Mouse (Mus musculus): ENCODE measurements at regions not wholly inside any gene's neighbourhood (a gene's known extent, or its start where the extent isn't known, plus 50 kb on each side); places are given as distances from the start of the nearest gene placed in this dataset.

DNA sequence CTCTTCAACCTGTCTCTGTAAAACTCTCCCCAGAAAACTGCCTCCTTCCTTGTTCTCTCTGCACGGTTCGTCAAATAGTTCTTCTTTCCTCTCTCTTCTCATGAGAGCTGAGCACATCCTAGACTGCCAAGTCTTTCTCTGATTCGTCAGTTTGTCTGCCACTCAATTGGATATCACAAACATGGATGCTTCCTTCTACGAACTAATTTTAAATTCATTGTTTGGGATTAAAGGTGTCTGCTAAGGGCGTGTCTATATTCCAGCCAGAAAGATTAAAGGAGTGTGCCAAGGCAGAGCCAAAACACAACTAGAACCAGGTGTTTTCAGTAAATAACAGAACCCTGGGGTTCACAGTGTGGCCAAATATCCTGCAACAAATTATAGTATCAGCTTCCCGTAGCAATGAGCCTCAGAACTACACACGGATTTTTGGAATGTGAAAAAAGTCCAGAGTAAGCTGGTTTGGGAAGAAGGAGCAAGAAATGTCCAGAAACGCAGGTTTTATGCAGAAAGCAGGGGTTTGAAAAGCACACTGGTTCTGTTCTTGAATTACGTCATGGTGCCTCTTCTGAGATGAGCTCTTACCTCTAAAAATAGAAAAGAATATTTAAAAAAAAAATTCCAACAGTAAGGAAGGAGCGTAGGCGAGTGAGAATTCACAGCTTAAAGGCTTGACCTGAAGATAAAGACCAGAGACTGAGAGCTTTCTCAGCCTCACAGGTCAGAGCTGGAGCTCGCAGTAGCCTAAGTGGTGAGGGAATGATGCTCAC lies 206.0 kb upstream of the Jmjd1c start:
- Histone ChIP-seq H3K4me3 (ENCODE audit: low read length) (no peak overlapping the region), H3K9me3 (ENCODE audit: control insufficient read depth, low read length) (no peaks in the 10 kb centered on the region), H3K27me3 (replicated peaks; ENCODE audit: control insufficient read depth, insufficient read depth, low read length) (no peaks in the 10 kb centered on the region; the same call in 1 of the 2 replicates), H3K9ac (ENCODE audit: low read depth, low read length) (no peak overlapping the region), H3K36me3 (ENCODE audit: control insufficient read depth, insufficient read depth, low read length) (no peaks in the 10 kb centered on the region), H3K4me2 (ENCODE audit: low read depth, low read length) (no peak overlapping the region), H3K27ac (ENCODE audit: low read length) (no peak overlapping the region), H3K4me1 (ENCODE audit: control insufficient read depth, insufficient read depth, low read length) (no peaks in the 10 kb centered on the region)
- ATAC-seq, result no peak
- WGBS, result 74% methylated on average over 12 of the region's 12 CpGs

DNA sequence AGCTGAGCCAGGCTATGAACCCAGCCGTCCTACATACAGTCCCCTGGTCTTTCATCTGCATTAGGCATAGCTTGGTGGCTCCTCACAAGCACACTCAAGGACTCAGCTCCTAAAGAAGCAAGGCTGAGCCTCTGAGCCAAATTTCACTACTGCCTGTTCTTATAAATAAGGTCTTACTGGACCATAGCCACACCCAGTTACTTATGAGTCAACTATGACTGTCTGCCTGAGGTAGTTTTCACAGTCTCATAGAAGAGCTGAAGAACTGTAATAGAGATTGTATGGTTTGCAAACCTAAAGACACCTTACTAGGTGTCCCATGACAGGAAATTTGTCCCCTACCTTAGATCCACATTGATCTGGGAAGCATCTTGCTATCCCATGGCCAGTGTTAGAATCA lies 204.1 kb upstream of the Jmjd1c start:
- no peaks in the 10 kb centered on the region for H3K9me3 ChIP-seq (ENCODE audit: control insufficient read depth, low read length)
- 89% methylated on average over 1 of the region's 1 CpGs for WGBS
- ATAC-seq, result no peak

DNA sequence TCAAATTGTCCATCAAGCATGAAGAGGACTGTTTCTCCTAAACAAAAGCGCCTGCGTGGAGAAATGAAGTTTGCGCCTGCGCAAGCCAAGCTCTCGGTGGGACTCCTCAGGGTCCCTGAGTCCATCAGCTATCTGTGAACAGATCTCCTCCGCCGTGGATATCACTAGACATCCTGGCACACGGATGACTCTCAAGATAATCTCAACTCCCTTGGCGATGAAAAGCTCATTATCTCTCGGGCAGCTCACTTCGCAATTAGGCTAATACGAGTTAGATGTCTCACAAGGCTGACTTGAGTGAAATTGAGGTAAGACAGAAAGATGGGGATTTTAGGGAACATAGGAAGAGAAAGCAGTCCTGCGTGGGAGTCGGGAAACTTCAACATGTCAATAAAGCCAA lies 202.1 kb upstream of the Jmjd1c start:
- Histone ChIP-seq H3K4me1 (ENCODE audit: control insufficient read depth, insufficient read depth, low read length) (no peaks in the 10 kb centered on the region), H3K9ac (ENCODE audit: low read depth, low read length) (no peak overlapping the region), H3K27ac (ENCODE audit: low read length) (no peak overlapping the region), H3K4me2 (ENCODE audit: low read depth, low read length) (no peak overlapping the region), H3K4me3 (ENCODE audit: low read length) (no peak overlapping the region), H3K9me3 (ENCODE audit: control insufficient read depth, low read length) (no peaks in the 10 kb centered on the region), H3K36me3 (ENCODE audit: control insufficient read depth, insufficient read depth, low read length) (no peaks in the 10 kb centered on the region), H3K27me3 (replicated peaks; ENCODE audit: control insufficient read depth, insufficient read depth, low read length) (no peaks in the 10 kb centered on the region; the same call in 1 of the 2 replicates)
- WGBS, result 88% methylated on average over 14 of the region's 14 CpGs
- no peak for ATAC-seq

More for the DNA sequence above, 204.1 kb upstream of the Jmjd1c start:
- Histone ChIP-seq H3K27ac (ENCODE audit: low read length) (no peak overlapping the region), H3K9ac (ENCODE audit: low read depth, low read length) (no peak overlapping the region), H3K36me3 (ENCODE audit: control insufficient read depth, insufficient read depth, low read length) (no peaks in the 10 kb centered on the region), H3K4me1 (ENCODE audit: control insufficient read depth, insufficient read depth, low read length) (no peaks in the 10 kb centered on the region), H3K27me3 (replicated peaks; ENCODE audit: control insufficient read depth, insufficient read depth, low read length) (no peaks in the 10 kb centered on the region; the same call in 1 of the 2 replicates), H3K4me3 (ENCODE audit: low read length) (no peak overlapping the region), H3K4me2 (ENCODE audit: low read depth, low read length) (no peak overlapping the region)

DNA sequence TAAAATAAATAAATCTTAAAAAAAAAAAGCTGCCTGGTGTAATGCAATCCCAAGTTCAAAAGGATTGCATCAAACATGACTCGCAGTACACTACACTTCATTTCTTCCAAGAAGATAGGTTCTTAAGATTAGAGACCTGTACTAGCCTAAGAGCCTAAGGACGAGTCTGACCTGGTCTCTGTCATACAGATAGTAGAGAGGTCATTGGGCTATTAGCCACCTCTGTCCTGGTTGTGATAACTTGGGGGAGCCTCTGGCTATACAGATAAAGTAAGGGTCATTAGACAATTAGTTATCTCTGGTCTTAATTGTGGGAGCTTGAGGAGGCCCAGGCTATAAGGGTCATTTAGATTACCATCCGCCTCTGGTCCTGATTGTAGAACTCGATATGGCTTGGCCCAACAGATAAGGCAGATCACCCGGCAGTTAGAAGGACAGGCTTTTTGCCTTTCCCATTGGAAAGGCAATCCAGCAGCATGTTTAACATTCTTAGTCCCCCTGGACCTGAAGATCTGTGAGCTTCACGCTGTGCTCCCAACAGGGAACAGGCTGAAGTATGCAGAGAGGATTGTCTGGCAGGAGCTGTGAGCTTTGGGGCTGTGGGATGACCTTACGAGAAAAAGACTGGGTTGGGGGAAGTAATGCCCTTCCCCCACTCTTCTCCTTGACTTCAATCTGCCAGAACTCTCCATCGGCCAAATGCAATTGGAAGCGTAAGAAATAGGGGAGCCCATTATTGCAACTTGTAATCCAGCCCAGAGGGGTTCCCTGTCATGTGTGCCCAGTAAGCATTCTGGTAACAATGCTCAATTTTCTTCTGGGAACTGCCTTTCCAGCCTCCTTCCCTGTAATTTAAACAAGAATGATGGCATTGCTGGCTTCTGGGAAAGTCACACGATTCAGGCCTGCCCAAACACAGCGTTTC lies 199.0 kb upstream of the Jmjd1c start:
- ATAC-seq, result no peak
- no peak overlapping the region for H3K4me2 ChIP-seq (ENCODE audit: low read depth, low read length)
- WGBS, result 38% methylated on average over 11 of the region's 11 CpGs
- H3K27me3 ChIP-seq (replicated peaks; ENCODE audit: control insufficient read depth, insufficient read depth, low read length), result no peaks in the 10 kb centered on the region
- H3K9me3 ChIP-seq (ENCODE audit: control insufficient read depth, low read length), result no peaks in the 10 kb centered on the region
- no peak overlapping the region for H3K9ac ChIP-seq (ENCODE audit: low read depth, low read length)
- H3K4me3 ChIP-seq (ENCODE audit: low read length), result no peak overlapping the region
- H3K4me1 ChIP-seq (ENCODE audit: control insufficient read depth, insufficient read depth, low read length), result 0 out of 2 replicates have a peak, but pooled peaks cover 4% of the 10 kb centered on the region
- H3K36me3 ChIP-seq (ENCODE audit: control insufficient read depth, insufficient read depth, low read length), result no peaks in the 10 kb centered on the region
- no peak overlapping the region for H3K27ac ChIP-seq (ENCODE audit: low read length)

DNA sequence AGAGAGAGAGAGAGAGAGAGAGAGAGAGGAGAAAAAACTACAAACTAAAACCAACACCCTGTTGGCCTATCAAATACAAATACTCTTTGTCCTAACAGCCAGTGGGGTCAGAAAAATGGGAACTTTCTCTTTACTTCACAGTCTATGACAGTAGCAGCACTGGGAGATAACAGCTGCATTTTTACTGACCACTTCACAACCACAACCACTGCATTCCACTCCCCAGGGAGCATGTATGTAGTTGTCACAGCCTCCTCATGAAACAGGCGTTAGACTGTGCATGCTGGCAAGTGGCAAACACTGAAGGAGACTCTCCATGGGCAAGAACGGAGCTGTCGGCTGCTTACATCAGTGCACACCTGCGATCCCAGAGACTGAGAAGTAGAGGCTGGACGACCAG lies 196.2 kb upstream of the Jmjd1c start:
- no peak overlapping the region for H3K4me2 ChIP-seq (ENCODE audit: low read depth, low read length)
- H3K9me3 ChIP-seq (ENCODE audit: control insufficient read depth, low read length), result no peaks in the 10 kb centered on the region
- ATAC-seq, result no peak

DNA sequence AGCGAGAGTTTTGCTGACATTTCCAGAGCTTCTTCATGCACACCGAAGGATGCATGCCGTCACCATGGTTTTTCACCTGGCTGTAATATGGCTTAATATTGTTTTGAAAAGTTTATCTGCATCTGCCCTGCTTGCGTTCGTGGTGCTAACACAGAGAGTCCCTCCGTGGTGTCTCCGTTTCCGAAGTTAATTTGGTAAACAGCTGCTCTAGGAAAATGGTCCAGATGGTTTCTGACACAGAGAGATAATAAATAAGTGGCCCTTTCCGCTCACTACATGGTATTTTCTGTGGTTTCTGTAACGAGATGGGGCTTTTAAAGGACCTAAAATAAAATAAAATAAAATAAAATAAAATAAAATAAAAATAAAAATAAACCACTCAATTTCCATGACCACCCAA lies 195.1 kb upstream of the Jmjd1c start:
- Histone ChIP-seq H3K9ac (ENCODE audit: low read depth, low read length) (no peak overlapping the region), H3K27me3 (replicated peaks; ENCODE audit: control insufficient read depth, insufficient read depth, low read length) (no peaks in the 10 kb centered on the region), H3K36me3 (ENCODE audit: control insufficient read depth, insufficient read depth, low read length) (no peaks in the 10 kb centered on the region), H3K4me1 (ENCODE audit: control insufficient read depth, insufficient read depth, low read length) (0 out of 2 replicates have a peak, but pooled peaks cover 5% of the 10 kb centered on the region), H3K4me2 (ENCODE audit: low read depth, low read length) (no peak overlapping the region), H3K4me3 (ENCODE audit: low read length) (no peak overlapping the region), H3K27ac (ENCODE audit: low read length) (no peak overlapping the region), H3K9me3 (ENCODE audit: control insufficient read depth, low read length) (no peaks in the 10 kb centered on the region)
- WGBS, result 63% methylated on average over 10 of the region's 10 CpGs
- ATAC-seq, result no peak

More for the DNA sequence above, 196.2 kb upstream of the Jmjd1c start:
- H3K9ac ChIP-seq (ENCODE audit: low read depth, low read length), result no peak overlapping the region
- no peak overlapping the region for H3K4me3 ChIP-seq (ENCODE audit: low read length)
- no peaks in the 10 kb centered on the region for H3K27me3 ChIP-seq (replicated peaks; ENCODE audit: control insufficient read depth, insufficient read depth, low read length)
- H3K27ac ChIP-seq (ENCODE audit: low read length), result no peak overlapping the region
- H3K4me1 ChIP-seq (ENCODE audit: control insufficient read depth, insufficient read depth, low read length), result 0 out of 2 replicates have a peak, but pooled peaks cover 5% of the 10 kb centered on the region
- H3K36me3 ChIP-seq (ENCODE audit: control insufficient read depth, insufficient read depth, low read length), result no peaks in the 10 kb centered on the region
- WGBS, result 89% methylated on average over 5 of the region's 5 CpGs

DNA sequence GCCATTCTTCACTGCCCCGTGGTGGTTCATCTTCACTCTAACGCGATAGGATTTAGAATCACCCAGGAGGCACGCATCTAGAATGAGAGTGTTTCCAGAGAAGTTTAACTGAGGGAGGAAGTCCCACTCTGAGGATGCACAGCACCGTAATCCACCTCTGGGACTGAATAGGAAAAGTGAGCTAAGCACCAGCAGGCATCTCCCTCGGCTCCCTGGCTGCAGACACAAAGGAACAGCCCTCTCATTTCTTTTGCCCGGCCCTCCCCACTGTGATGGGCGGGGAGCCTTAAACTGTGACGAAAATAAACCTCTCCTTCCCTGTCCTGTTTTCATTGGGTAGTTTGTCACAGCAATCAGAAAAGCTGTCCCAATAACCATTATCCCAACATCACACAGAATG lies 194.1 kb upstream of the Jmjd1c start:
- H3K27ac ChIP-seq (ENCODE audit: low read length), result no peak overlapping the region
- no peaks in the 10 kb centered on the region for H3K9me3 ChIP-seq (ENCODE audit: control insufficient read depth, low read length)
- peak overlapping the region; percentile 8 for H3K4me2 ChIP-seq (ENCODE audit: low read depth, low read length)
- H3K4me1 ChIP-seq (ENCODE audit: control insufficient read depth, insufficient read depth, low read length), result 0 out of 2 replicates have a peak, but pooled peaks cover 5% of the 10 kb centered on the region
- H3K9ac ChIP-seq (ENCODE audit: low read depth, low read length), result no peak overlapping the region
- 2% methylated on average over 9 of the region's 9 CpGs for WGBS
- ATAC-seq, result no peak
- H3K27me3 ChIP-seq (replicated peaks; ENCODE audit: control insufficient read depth, insufficient read depth, low read length), result no peaks in the 10 kb centered on the region
- no peaks in the 10 kb centered on the region for H3K36me3 ChIP-seq (ENCODE audit: control insufficient read depth, insufficient read depth, low read length)
- H3K4me3 ChIP-seq (ENCODE audit: low read length), result 0 out of 2 replicates have a peak overlapping the region, but pooled peaks have one; percentile 6

DNA sequence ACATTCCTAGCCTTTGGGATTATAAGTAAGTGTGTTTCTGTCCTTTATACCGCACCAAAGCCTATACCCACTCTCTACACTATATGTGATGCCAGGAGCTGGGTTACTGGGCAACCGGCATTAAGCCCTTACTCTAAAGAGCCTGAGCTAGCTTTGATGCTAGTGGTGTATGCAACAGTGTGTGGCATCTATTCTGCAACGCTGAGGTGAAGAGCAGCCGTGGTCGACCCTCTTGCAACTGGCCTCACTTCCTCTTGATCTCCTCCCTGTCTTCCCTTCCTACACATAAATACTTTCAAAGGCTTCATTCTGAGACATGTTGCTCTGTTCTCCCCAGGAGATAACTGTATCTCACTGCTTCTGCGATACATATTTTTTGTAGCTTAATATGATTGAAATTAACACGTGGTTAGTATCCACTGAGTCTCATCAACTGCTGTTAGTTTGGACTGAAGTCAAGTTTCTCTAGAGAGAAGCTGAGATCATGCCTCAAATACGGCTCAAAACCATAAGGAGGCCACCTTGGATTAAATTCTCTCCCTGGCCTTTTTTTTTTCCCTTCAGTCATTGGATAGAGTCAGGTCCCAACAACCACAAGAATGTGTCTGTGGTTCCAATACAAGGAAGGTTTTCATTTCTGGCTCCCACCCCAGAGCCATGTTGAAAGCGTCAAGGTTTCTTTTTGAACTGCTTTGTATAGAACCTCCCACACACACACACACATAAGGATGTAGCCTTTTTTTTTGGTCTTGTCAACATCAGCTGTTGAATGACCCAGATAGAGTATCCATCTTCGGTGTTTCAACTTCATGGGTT lies 191.2 kb upstream of the Jmjd1c start:
- H3K9ac ChIP-seq (ENCODE audit: low read depth, low read length), result no peak overlapping the region
- no peaks in the 10 kb centered on the region for H3K9me3 ChIP-seq (ENCODE audit: control insufficient read depth, low read length)
- H3K27ac ChIP-seq (ENCODE audit: low read length), result no peak overlapping the region
- no peaks in the 10 kb centered on the region for H3K27me3 ChIP-seq (replicated peaks; ENCODE audit: control insufficient read depth, insufficient read depth, low read length)
- H3K4me1 ChIP-seq (ENCODE audit: control insufficient read depth, insufficient read depth, low read length), result 0 out of 2 replicates have a peak, but pooled peaks cover 7% of the 10 kb centered on the region
- no peak overlapping the region for H3K4me2 ChIP-seq (ENCODE audit: low read depth, low read length)
- WGBS, result 77% methylated on average over 10 of the region's 10 CpGs
- ATAC-seq, result no peak
- H3K36me3 ChIP-seq (ENCODE audit: control insufficient read depth, insufficient read depth, low read length), result no peaks in the 10 kb centered on the region
- H3K4me3 ChIP-seq (ENCODE audit: low read length), result no peak overlapping the region

DNA sequence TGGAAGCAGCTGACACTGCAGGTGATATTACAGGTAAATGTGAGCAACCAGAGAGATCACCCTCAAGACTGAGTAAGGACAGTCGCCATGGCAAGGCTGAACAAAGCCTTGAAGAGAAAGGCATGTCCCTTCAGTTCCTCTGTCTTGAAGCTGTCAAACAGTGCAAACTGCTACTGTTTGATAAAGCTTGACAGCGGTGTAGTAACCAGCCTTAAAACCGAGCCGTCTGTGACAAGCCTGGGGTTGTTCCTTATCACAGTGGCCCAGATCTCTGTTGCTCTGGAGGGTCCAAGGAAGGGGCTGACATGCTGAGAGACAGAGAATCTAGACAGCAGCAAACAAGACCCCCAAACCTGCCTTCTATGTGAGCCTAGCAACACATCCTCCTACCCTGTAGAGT lies 188.1 kb upstream of the Jmjd1c start:
- Histone ChIP-seq H3K9me3 (ENCODE audit: control insufficient read depth, low read length) (no peaks in the 10 kb centered on the region), H3K27ac (ENCODE audit: low read length) (no peak overlapping the region), H3K4me2 (ENCODE audit: low read depth, low read length) (no peak overlapping the region), H3K27me3 (replicated peaks; ENCODE audit: control insufficient read depth, insufficient read depth, low read length) (no peaks in the 10 kb centered on the region), H3K9ac (ENCODE audit: low read depth, low read length) (no peak overlapping the region), H3K36me3 (ENCODE audit: control insufficient read depth, insufficient read depth, low read length) (no peaks in the 10 kb centered on the region), H3K4me3 (ENCODE audit: low read length) (no peak overlapping the region), H3K4me1 (ENCODE audit: control insufficient read depth, insufficient read depth, low read length) (peaks cover 21% of the 10 kb centered on the region)
- ATAC-seq, result no peak
- 74% methylated on average over 4 of the region's 4 CpGs for WGBS

Measured in intestine, embryonic 16.5 days (tissue).